Mouse (Mus musculus): Measurements from ENCODE around the gene Gm9049.
"Not testable (repeated sequence)": the region's sequence is repeated elsewhere in the genome, so short reads cannot be mapped to it uniquely, and the experiment has no call there.

Gene Gm9049

GRCm38 (mm10) chr10:118354005-118354404 is at the start of gene Gm9049:
Gm9049 (minus strand) TSS chr10:118354105.
- not testable (repeated sequence) for DNase-seq

- no peak for DNase-seq
Observed at GRCm38 (mm10) chr10:118399917-118400316, 46.0 kb upstream of the Gm9049 start.

- DNase-seq: peak; percentile 80
Observed at GRCm38 (mm10) chr10:118370443-118370842, 16.5 kb upstream of the Gm9049 start.

- no peak for DNase-seq
Observed at GRCm38 (mm10) chr10:118369518-118369917, 15.6 kb upstream of the Gm9049 start.

GRCm38 (mm10) chr10:118348579-118348978 is 5.3 kb downstream of the Gm9049 start, which contains the start of gene Gm9048:
Gm9048 (minus strand) TSS chr10:118348679.
- not testable (repeated sequence) for DNase-seq

- DNase-seq: not testable (repeated sequence)
Observed at GRCm38 (mm10) chr10:118343155-118343554, 10.8 kb downstream of the Gm9049 start, which contains the start of gene Gm9046. Gm9046 (minus strand) TSS chr10:118343255.

- DNase-seq: not testable (repeated sequence)
Observed at GRCm38 (mm10) chr10:118337731-118338130, 16.2 kb downstream of the Gm9049 start, which contains the start of gene Gm9045. Gm9045 (minus strand) TSS chr10:118337831.

- DNase-seq: not testable (repeated sequence)
Observed at GRCm38 (mm10) chr10:118332308-118332707, 21.6 kb downstream of the Gm9049 start, which contains the start of gene Gm9044. Gm9044 (minus strand) TSS chr10:118332408.

- not testable (repeated sequence) for DNase-seq
Observed at GRCm38 (mm10) chr10:118326869-118327268, 27.0 kb downstream of the Gm9049 start, which contains the start of gene Gm9040. Gm9040 (minus strand) TSS chr10:118326969.

GRCm38 (mm10) chr10:118319024-118319423 is 34.9 kb downstream of the Gm9049 start:
- no peak for DNase-seq

- DNase-seq: not testable (repeated sequence)
Observed at GRCm38 (mm10) chr10:118302133-118302532, 51.8 kb downstream of the Gm9049 start.
